Mouse (Mus musculus) midbrain, embryonic 14.5 days (tissue): ENCODE data around the gene Cap2. TPM values are rescaled to one million over a fixed set of nuclear protein-coding genes. Genes with fewer than 3 reads are reported as not detected.
A peak's percentile ranks its signal among the peaks of the same experiment; 100 is the strongest.

Experiments used
- ATAC-seq: fragments of 200-750 bp; cut with Nextera tagmentation; 2 replicates; pipeline ENCODE4 v1.8.0; 2017; ENCODE audit warnings: moderate number of reproducible peaks, moderate library complexity; ENCODE audit not compliant: low FRiP score, low TSS enrichment
- DNase-seq: peaks from one replicate; pipeline ENCODE4 v3.0.0-alpha.2; 2015
- H3K27ac ChIP-seq: fragments of 300-500 bp; sonication (generic); replicated peaks from 2 replicates; pipeline ENCODE4 v1.5.1; 2014; ENCODE audit warnings: mild to moderate bottlenecking, low read depth, low read length, moderate library complexity
- H3K27me3 ChIP-seq: fragments of 300-500 bp; sonication (generic); 2 replicates; pipeline ENCODE4 v1.6.1; 2014; ENCODE audit warnings: low read length, control low read depth, mixed read lengths; ENCODE audit not compliant: control insufficient read depth, insufficient read depth
- H3K36me3 ChIP-seq: fragments of 300-500 bp; sonication (generic); 2 replicates; pipeline ENCODE4 v1.6.1; 2014; ENCODE audit warnings: low read length, control low read depth; ENCODE audit not compliant: control insufficient read depth, insufficient read depth
- H3K4me1 ChIP-seq: fragments of 300-500 bp; sonication (generic); 2 replicates; pipeline ENCODE4 v1.6.1; 2014; ENCODE audit warnings: mild to moderate bottlenecking, antibody characterized with exemption, low read length, control low read depth; ENCODE audit not compliant: control insufficient read depth, insufficient read depth
- H3K4me2 ChIP-seq: fragments of 300-500 bp; sonication (generic); 2 replicates; pipeline ENCODE4 v1.6.1; 2014; ENCODE audit warnings: mild to moderate bottlenecking, low read length, moderate library complexity
- H3K4me3 ChIP-seq: fragments of 300-500 bp; sonication (generic); replicated peaks from 2 replicates; pipeline ENCODE4 v1.5.1; 2014; ENCODE audit warnings: low read depth, low read length
- H3K9ac ChIP-seq: fragments of 300-500 bp; sonication (generic); replicated peaks from 2 replicates; pipeline ENCODE4 v1.6.1; 2014; ENCODE audit warnings: mild to moderate bottlenecking, low read length, moderate library complexity
- H3K9me3 ChIP-seq: fragments of 300-500 bp; sonication (generic); 2 replicates; pipeline ENCODE4 v1.6.1; 2016; ENCODE audit warnings: low read length, control low read depth, mixed read lengths; ENCODE audit not compliant: control insufficient read depth
- WGBS: fragments of 180-500 bp; shearing (Covaris S2); extraction: QIAGEN DNeasy Blood & Tissue Kit; methylation state at CpG from one replicate; pipeline ENCODE4 v1.1.7; 2014; 5-methylcytosine and 5-hydroxymethylcytosine counted together
- polyA plus RNA-seq: library from polyadenylated mRNA; unstranded; fragments of >200 nt; fragmentation: Nextera tagmentation; extraction: Ambion mirVana; gene quantifications from 2 replicates; pipeline ENCODE4 v1.2.1, GENCODE M21; 2014

Cap2 gene
- polyA plus RNA-seq = 6.6 and 8.4 TPM in 2 replicates

GRCm38 (mm10) chr13:46501800-46502389 lies at the start of gene Cap2:
TSS of gene Cap2 (plus strand) at chr13:46501848.
- H3K27ac ChIP-seq = no peak within 1 kb of the TSS
- no peaks in the 10 kb centered on the region for H3K9me3 ChIP-seq

GRCm38 (mm10) chr13:46459546-46459945 lies 42.1 kb upstream of the Cap2 start:
- Histone ChIP-seq H3K9ac (no peak overlapping the region), H3K27me3 (no peaks in the 10 kb centered on the region), H3K36me3 (no peaks in the 10 kb centered on the region), H3K4me3 (no peak overlapping the region), H3K9me3 (no peaks in the 10 kb centered on the region), H3K4me1 (0 out of 2 replicates have a peak, but pooled peaks cover 3% of the 10 kb centered on the region), H3K27ac (no peak overlapping the region), H3K4me2 (no peak overlapping the region)
- ATAC-seq (no peak), DNase-seq (no peak)
- WGBS = 60% methylated on average over 10 of the region's 10 CpGs

More at GRCm38 (mm10) chr13:46501800-46502389, at the start of gene Cap2:
- ATAC-seq (peak; percentile 58), DNase-seq (peak; percentile 74)
- Histone ChIP-seq H3K9ac (peak within 1 kb of the TSS; percentile 66), H3K27me3 (peaks cover 4% of the 10 kb centered on the region; the same call in 1 of the 2 replicates), H3K4me3 (peak within 1 kb of the TSS; percentile 53), H3K36me3 (no peaks in the 10 kb centered on the region), H3K4me1 (0 out of 2 replicates have a peak, but pooled peaks cover 5% of the 10 kb centered on the region), H3K4me2 (peak within 1 kb of the TSS; percentile 91)
- under 1% methylated on average over 40 of the region's 42 CpGs for WGBS

DNA sequence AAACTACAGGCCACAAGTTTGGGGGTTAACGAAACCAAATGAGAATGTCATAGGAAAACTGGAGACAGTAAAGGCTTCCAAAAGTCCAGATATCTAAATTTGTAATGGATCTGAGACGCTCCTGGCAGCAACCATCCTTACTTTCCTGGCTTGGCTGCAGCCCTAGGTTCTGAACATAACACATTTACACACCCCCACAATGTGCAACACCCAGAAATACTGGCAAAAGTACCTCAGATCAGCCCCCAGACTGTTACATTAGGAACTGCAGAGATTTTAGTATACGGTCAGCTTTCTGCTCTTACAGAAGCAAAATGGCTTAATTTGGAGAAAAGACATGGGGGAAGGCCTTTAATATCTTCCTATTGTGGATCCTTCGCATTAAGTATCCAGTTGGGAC lies 39.4 kb upstream of the Cap2 start:
- ATAC-seq (no peak), DNase-seq (no peak)
- WGBS = 94% methylated on average over 4 of the region's 4 CpGs
- H3K4me3 ChIP-seq = no peak overlapping the region
- H3K27me3 ChIP-seq = no peaks in the 10 kb centered on the region
- no peak overlapping the region for H3K27ac ChIP-seq
- H3K9me3 ChIP-seq = no peaks in the 10 kb centered on the region
- no peaks in the 10 kb centered on the region for H3K36me3 ChIP-seq
- H3K9ac ChIP-seq = no peak overlapping the region
- no peak overlapping the region for H3K4me2 ChIP-seq
- H3K4me1 ChIP-seq = 0 out of 2 replicates have a peak, but pooled peaks cover 3% of the 10 kb centered on the region

DNA sequence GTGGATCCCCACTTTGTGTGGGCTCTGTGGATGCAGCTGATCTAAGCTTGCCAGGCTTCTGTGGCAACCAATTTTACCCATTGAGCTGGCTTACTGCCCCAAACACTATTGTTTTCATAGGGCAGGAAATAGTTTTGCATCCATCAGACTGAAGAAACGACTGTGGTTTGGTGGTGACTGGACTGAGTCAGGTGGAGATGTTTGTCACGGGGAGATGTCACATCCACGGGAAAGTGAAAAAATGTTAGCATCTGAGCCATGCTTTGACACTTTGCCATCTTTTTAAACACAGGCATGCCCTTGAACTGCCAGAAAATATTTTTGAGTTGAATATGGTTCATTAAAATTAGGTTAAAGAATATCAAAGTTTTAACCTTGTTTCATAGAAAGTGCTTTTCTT lies 37.9 kb upstream of the Cap2 start:
- Histone ChIP-seq H3K36me3 (no peaks in the 10 kb centered on the region), H3K27me3 (no peaks in the 10 kb centered on the region), H3K4me1 (0 out of 2 replicates have a peak, but pooled peaks cover 3% of the 10 kb centered on the region), H3K9ac (no peak overlapping the region), H3K4me3 (no peak overlapping the region), H3K27ac (no peak overlapping the region), H3K4me2 (no peak overlapping the region), H3K9me3 (no peaks in the 10 kb centered on the region)
- no peak for ATAC-seq
- DNase-seq = no peak
- 90% methylated on average over 3 of the region's 3 CpGs for WGBS

- Histone ChIP-seq H3K4me2 (no peak overlapping the region), H3K27me3 (no peaks in the 10 kb centered on the region), H3K4me1 (no peaks in the 10 kb centered on the region), H3K4me3 (no peak overlapping the region), H3K36me3 (no peaks in the 10 kb centered on the region), H3K9me3 (no peaks in the 10 kb centered on the region), H3K27ac (no peak overlapping the region), H3K9ac (no peak overlapping the region)
- ATAC-seq (no peak), DNase-seq (no peak)
- WGBS = 68% methylated on average over 8 of the region's 8 CpGs
Measured at GRCm38 (mm10) chr13:46468251-46468650, 33.4 kb upstream of the Cap2 start.

DNA sequence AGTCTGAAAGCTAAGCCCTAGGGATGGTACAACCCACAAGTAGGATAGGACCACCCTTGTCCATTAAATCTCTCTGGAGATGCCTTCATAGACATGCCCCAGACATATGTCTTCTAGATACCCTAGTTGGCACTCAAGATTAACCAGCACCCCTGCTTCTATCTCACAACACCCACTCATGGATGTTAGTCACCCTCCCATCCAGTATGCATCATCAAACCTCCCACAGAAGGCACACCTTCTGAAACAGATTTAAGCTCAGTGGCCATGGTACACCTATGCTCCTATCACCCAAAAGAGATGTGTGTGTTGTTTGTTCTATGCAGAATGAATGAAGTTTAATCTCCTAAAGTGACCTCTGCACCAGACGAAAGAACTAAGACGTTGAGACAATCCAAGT lies 32.1 kb upstream of the Cap2 start:
- H3K27me3 ChIP-seq = no peaks in the 10 kb centered on the region

DNA sequence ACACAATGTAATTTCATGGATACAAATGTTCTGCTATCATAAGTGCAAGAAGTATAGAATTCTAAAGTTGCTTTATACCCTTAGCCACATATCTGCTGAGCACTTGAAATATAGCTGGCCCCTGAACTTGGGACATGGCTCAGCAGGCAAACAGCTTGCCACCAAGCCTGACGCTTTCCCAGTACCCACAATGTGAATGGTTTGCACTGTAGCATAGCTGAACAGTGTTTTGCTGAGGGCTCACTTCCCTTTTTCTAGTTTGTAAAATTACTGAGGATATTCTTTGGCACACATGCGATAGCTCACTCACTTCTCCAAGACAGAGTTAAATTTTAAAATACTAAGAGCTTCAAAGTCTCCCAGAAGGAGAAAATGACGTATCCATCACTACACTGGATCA lies 20.4 kb upstream of the Cap2 start:
- Histone ChIP-seq H3K4me3 (no peak overlapping the region), H3K36me3 (no peaks in the 10 kb centered on the region), H3K4me2 (no peak overlapping the region), H3K9ac (no peak overlapping the region), H3K27ac (no peak overlapping the region), H3K4me1 (no peaks in the 10 kb centered on the region), H3K9me3 (no peaks in the 10 kb centered on the region), H3K27me3 (no peaks in the 10 kb centered on the region)
- ATAC-seq = no peak
- WGBS = 77% methylated on average over 3 of the region's 3 CpGs
- no peak for DNase-seq

More for the DNA sequence above, 32.1 kb upstream of the Cap2 start:
- ATAC-seq = no peak
- H3K9me3 ChIP-seq = no peaks in the 10 kb centered on the region
- no peak overlapping the region for H3K27ac ChIP-seq
- no peak overlapping the region for H3K4me3 ChIP-seq
- no peak overlapping the region for H3K4me2 ChIP-seq
- H3K36me3 ChIP-seq = no peaks in the 10 kb centered on the region
- H3K4me1 ChIP-seq = no peaks in the 10 kb centered on the region
- 94% methylated on average over 2 of the region's 2 CpGs for WGBS
- H3K9ac ChIP-seq = no peak overlapping the region
- DNase-seq = no peak

GRCm38 (mm10) chr13:46485605-46486004 lies 16.0 kb upstream of the Cap2 start:
- ATAC-seq (no peak), DNase-seq (no peak)
- H3K27me3 ChIP-seq = no peaks in the 10 kb centered on the region
- no peak overlapping the region for H3K9ac ChIP-seq
- H3K36me3 ChIP-seq = no peaks in the 10 kb centered on the region
- H3K9me3 ChIP-seq = no peaks in the 10 kb centered on the region
- H3K4me2 ChIP-seq = no peak overlapping the region
- WGBS = 86% methylated on average over 3 of the region's 3 CpGs
- H3K4me1 ChIP-seq = no peaks in the 10 kb centered on the region
- no peak overlapping the region for H3K4me3 ChIP-seq
- H3K27ac ChIP-seq = no peak overlapping the region

GRCm38 (mm10) chr13:46488166-46488565 lies 13.5 kb upstream of the Cap2 start:
- DNase-seq (no peak), ATAC-seq (no peak)
- Histone ChIP-seq H3K9me3 (no peaks in the 10 kb centered on the region), H3K36me3 (no peaks in the 10 kb centered on the region), H3K4me1 (no peaks in the 10 kb centered on the region), H3K27me3 (no peaks in the 10 kb centered on the region), H3K27ac (no peak overlapping the region), H3K4me2 (no peak overlapping the region), H3K9ac (no peak overlapping the region), H3K4me3 (no peak overlapping the region)
- 70% methylated on average over 4 of the region's 4 CpGs for WGBS
